Mouse (Mus musculus) embryo, embryonic 10.5 days (tissue): ENCODE measurements at regions not wholly inside any gene's neighbourhood (a gene's known extent, or its start where the extent isn't known, plus 50 kb on each side); places are given as distances from the start of the nearest gene placed in this dataset.

Experiments
- DNase-seq: peaks from one replicate; pipeline ENCODE4 v3.0.0-alpha.2; 2015; ENCODE audit warnings: low spot score

GRCm38 (mm10) chr14:18394071-18394745 is 62.5 kb upstream of the Ube2e1 start:
- DNase-seq: no peak

- no peak for DNase-seq
These were observed 60.3 kb upstream of the Ube2e1 start for GRCm38 (mm10) chr14:18391824-18392486.

GRCm38 (mm10) chr14:18389390-18389789 is 57.7 kb upstream of the Ube2e1 start:
- DNase-seq: no peak

- no peak for DNase-seq
These were observed 54.5 kb upstream of the Ube2e1 start for GRCm38 (mm10) chr14:18385953-18386668.
